Mouse (Mus musculus): ENCODE measurements around the gene Zbtb44. TPM values are rescaled to one million over a fixed set of nuclear protein-coding genes. Genes with fewer than 3 reads are reported as not detected.

Zbtb44 gene
- polyA plus RNA-seq, 1 experiment from 2014 or later: 7.8 TPM

GRCm38 (mm10) chr9:31117488-31117887 lies 87.0 kb downstream of the Zbtb44 start:
- Histone ChIP-seq H3K4me2 (no peak overlapping the region), H3K4me3 (replicated peaks) (no peak overlapping the region), H3K36me3 (no peaks in the 10 kb centered on the region), H3K4me1 (replicated peaks) (peaks cover 24% of the 10 kb centered on the region), H3K9me3 (no peaks in the 10 kb centered on the region), H3K27me3 (no peaks in the 10 kb centered on the region), H3K27ac (no peak overlapping the region), H3K9ac (replicated peaks) (no peak overlapping the region)
- no peak for ATAC-seq (ENCODE audit: insufficient number of reproducible peaks, insufficient read depth, low FRiP score, low TSS enrichment, low read depth)
- 73% methylated on average over 6 of the region's 6 CpGs for WGBS

- peaks cover 24% of the 10 kb centered on the region for H3K4me1 ChIP-seq (replicated peaks)
- WGBS: 29% methylated on average over 11 of the region's 11 CpGs
- H3K4me3 ChIP-seq (replicated peaks): no peak overlapping the region
- H3K9ac ChIP-seq (replicated peaks): no peak overlapping the region
- ATAC-seq (ENCODE audit: insufficient number of reproducible peaks, insufficient read depth, low FRiP score, low TSS enrichment, low read depth): peak; percentile 92
- H3K4me2 ChIP-seq: peak overlapping the region; percentile 4; the same call in 1 of the 2 replicates
- no peaks in the 10 kb centered on the region for H3K27me3 ChIP-seq
- H3K9me3 ChIP-seq: no peaks in the 10 kb centered on the region
- no peak overlapping the region for H3K27ac ChIP-seq
- no peaks in the 10 kb centered on the region for H3K36me3 ChIP-seq
Measured at GRCm38 (mm10) chr9:31118520-31119298, 88.3 kb downstream of the Zbtb44 start.

GRCm38 (mm10) chr9:31119405-31119804 lies 89.0 kb downstream of the Zbtb44 start:
- H3K27ac ChIP-seq: no peak overlapping the region
- WGBS: 58% methylated on average over 5 of the region's 5 CpGs
- H3K4me2 ChIP-seq: no peak overlapping the region
- H3K4me1 ChIP-seq (replicated peaks): peaks cover 24% of the 10 kb centered on the region
- no peaks in the 10 kb centered on the region for H3K36me3 ChIP-seq
- no peak overlapping the region for H3K9ac ChIP-seq (replicated peaks)
- H3K9me3 ChIP-seq: no peaks in the 10 kb centered on the region
- no peak for ATAC-seq (ENCODE audit: insufficient number of reproducible peaks, insufficient read depth, low FRiP score, low TSS enrichment, low read depth)
- no peak overlapping the region for H3K4me3 ChIP-seq (replicated peaks)
- H3K27me3 ChIP-seq: no peaks in the 10 kb centered on the region

GRCm38 (mm10) chr9:31119882-31120532 lies 89.6 kb downstream of the Zbtb44 start:
- H3K9ac ChIP-seq (replicated peaks): no peak overlapping the region
- 0 out of 2 replicates have a peak overlapping the region, but pooled peaks have one; percentile 25 for H3K27ac ChIP-seq
- no peaks in the 10 kb centered on the region for H3K36me3 ChIP-seq
- peaks cover 24% of the 10 kb centered on the region for H3K4me1 ChIP-seq (replicated peaks)
- no peaks in the 10 kb centered on the region for H3K9me3 ChIP-seq
- H3K27me3 ChIP-seq: no peaks in the 10 kb centered on the region
- ATAC-seq (ENCODE audit: insufficient number of reproducible peaks, insufficient read depth, low FRiP score, low TSS enrichment, low read depth): no peak
- peak overlapping the region; percentile 24; the same call in 1 of the 2 replicates for H3K4me2 ChIP-seq
- no peak overlapping the region for H3K4me3 ChIP-seq (replicated peaks)
- WGBS: 26% methylated on average over 11 of the region's 11 CpGs

GRCm38 (mm10) chr9:31120533-31120915 lies 90.1 kb downstream of the Zbtb44 start:
- H3K27ac ChIP-seq: 0 out of 2 replicates have a peak overlapping the region, but pooled peaks have one; percentile 13
- H3K4me2 ChIP-seq: peak overlapping the region; percentile 24; the same call in 1 of the 2 replicates
- H3K36me3 ChIP-seq: no peaks in the 10 kb centered on the region
- no peak for ATAC-seq (ENCODE audit: insufficient number of reproducible peaks, insufficient read depth, low FRiP score, low TSS enrichment, low read depth)
- no peak overlapping the region for H3K4me3 ChIP-seq (replicated peaks)
- H3K9me3 ChIP-seq: no peaks in the 10 kb centered on the region
- H3K9ac ChIP-seq (replicated peaks): no peak overlapping the region
- H3K27me3 ChIP-seq: no peaks in the 10 kb centered on the region
- 26% methylated on average over 4 of the region's 4 CpGs for WGBS
- H3K4me1 ChIP-seq (replicated peaks): peaks cover 24% of the 10 kb centered on the region

- ATAC-seq (ENCODE audit: insufficient number of reproducible peaks, insufficient read depth, low FRiP score, low TSS enrichment, low read depth): no peak
- Histone ChIP-seq H3K4me3 (replicated peaks) (no peak overlapping the region), H3K27ac (no peak overlapping the region), H3K4me1 (replicated peaks) (peaks cover 24% of the 10 kb centered on the region), H3K36me3 (no peaks in the 10 kb centered on the region), H3K4me2 (no peak overlapping the region), H3K9me3 (no peaks in the 10 kb centered on the region), H3K9ac (replicated peaks) (no peak overlapping the region), H3K27me3 (peaks cover 9% of the 10 kb centered on the region; the same call in 1 of the 2 replicates)
- WGBS: 55% methylated on average over 11 of the region's 13 CpGs
Measured at GRCm38 (mm10) chr9:31122464-31123030, 92.1 kb downstream of the Zbtb44 start.

Other genes with a start within 250 kb of the Zbtb44 start
- gene Adamts15, start 108.2 kb upstream of the Zbtb44 start, polyA plus RNA-seq (2016; fragmentation: Nextera tagmentation; extraction: Ambion mirVana): 16.6 and 21.9 TPM in 2 replicates
- gene Adamts8, start 88.1 kb upstream of the Zbtb44 start, polyA plus RNA-seq (2016; fragmentation: Nextera tagmentation; extraction: Ambion mirVana): 1.5 and 1.7 TPM in 2 replicates
- 7.1 and 8.1 TPM in 2 replicates for gene St14, start 101.2 kb downstream of the Zbtb44 start, polyA plus RNA-seq (2016; fragmentation: Nextera tagmentation; extraction: Ambion mirVana)
- 164 and 172 TPM in 2 replicates for gene Aplp2, start 181.2 kb downstream of the Zbtb44 start, polyA plus RNA-seq (2016; fragmentation: Nextera tagmentation; extraction: Ambion mirVana)
- 6.3 and 6.4 TPM in 2 replicates for gene Prdm10, start 249.9 kb downstream of the Zbtb44 start, polyA plus RNA-seq (2016; fragmentation: Nextera tagmentation; extraction: Ambion mirVana)